Mouse (Mus musculus) midbrain, embryonic 14.5 days (tissue): ENCODE measurements around the gene Cadps2. TPM values are rescaled to one million over a fixed set of nuclear protein-coding genes. Genes with fewer than 3 reads are reported as not detected.
A peak's percentile ranks its signal among the peaks of the same experiment; 100 is the strongest.

ENCODE experiments used
- ATAC-seq: fragments of 200-750 bp; cut with Nextera tagmentation; 2 replicates; pipeline ENCODE4 v1.8.0; 2017; ENCODE audit warnings: moderate number of reproducible peaks, moderate library complexity; ENCODE audit not compliant: low FRiP score, low TSS enrichment
- DNase-seq: peaks from one replicate; pipeline ENCODE4 v3.0.0-alpha.2; 2015
- H3K27ac ChIP-seq: fragments of 300-500 bp; sonication (generic); replicated peaks from 2 replicates; pipeline ENCODE4 v1.5.1; 2014; ENCODE audit warnings: mild to moderate bottlenecking, low read depth, low read length, moderate library complexity
- H3K27me3 ChIP-seq: fragments of 300-500 bp; sonication (generic); 2 replicates; pipeline ENCODE4 v1.6.1; 2014; ENCODE audit warnings: low read length, control low read depth, mixed read lengths; ENCODE audit not compliant: control insufficient read depth, insufficient read depth
- H3K36me3 ChIP-seq: fragments of 300-500 bp; sonication (generic); 2 replicates; pipeline ENCODE4 v1.6.1; 2014; ENCODE audit warnings: low read length, control low read depth; ENCODE audit not compliant: control insufficient read depth, insufficient read depth
- H3K4me1 ChIP-seq: fragments of 300-500 bp; sonication (generic); 2 replicates; pipeline ENCODE4 v1.6.1; 2014; ENCODE audit warnings: mild to moderate bottlenecking, antibody characterized with exemption, low read length, control low read depth; ENCODE audit not compliant: control insufficient read depth, insufficient read depth
- H3K4me2 ChIP-seq: fragments of 300-500 bp; sonication (generic); 2 replicates; pipeline ENCODE4 v1.6.1; 2014; ENCODE audit warnings: mild to moderate bottlenecking, low read length, moderate library complexity
- H3K4me3 ChIP-seq: fragments of 300-500 bp; sonication (generic); replicated peaks from 2 replicates; pipeline ENCODE4 v1.5.1; 2014; ENCODE audit warnings: low read depth, low read length
- H3K9ac ChIP-seq: fragments of 300-500 bp; sonication (generic); replicated peaks from 2 replicates; pipeline ENCODE4 v1.6.1; 2014; ENCODE audit warnings: mild to moderate bottlenecking, low read length, moderate library complexity
- H3K9me3 ChIP-seq: fragments of 300-500 bp; sonication (generic); 2 replicates; pipeline ENCODE4 v1.6.1; 2016; ENCODE audit warnings: low read length, control low read depth, mixed read lengths; ENCODE audit not compliant: control insufficient read depth
- WGBS: fragments of 180-500 bp; shearing (Covaris S2); extraction: QIAGEN DNeasy Blood & Tissue Kit; methylation state at CpG from one replicate; pipeline ENCODE4 v1.1.7; 2014; 5-methylcytosine and 5-hydroxymethylcytosine counted together
- polyA plus RNA-seq: library from polyadenylated mRNA; unstranded; fragments of >200 nt; fragmentation: Nextera tagmentation; extraction: Ambion mirVana; gene quantifications from 2 replicates; pipeline ENCODE4 v1.2.1, GENCODE M21; 2014

Gene Cadps2
- polyA plus RNA-seq, 1 experiment from 2014 or later = 9.5 TPM

DNA sequence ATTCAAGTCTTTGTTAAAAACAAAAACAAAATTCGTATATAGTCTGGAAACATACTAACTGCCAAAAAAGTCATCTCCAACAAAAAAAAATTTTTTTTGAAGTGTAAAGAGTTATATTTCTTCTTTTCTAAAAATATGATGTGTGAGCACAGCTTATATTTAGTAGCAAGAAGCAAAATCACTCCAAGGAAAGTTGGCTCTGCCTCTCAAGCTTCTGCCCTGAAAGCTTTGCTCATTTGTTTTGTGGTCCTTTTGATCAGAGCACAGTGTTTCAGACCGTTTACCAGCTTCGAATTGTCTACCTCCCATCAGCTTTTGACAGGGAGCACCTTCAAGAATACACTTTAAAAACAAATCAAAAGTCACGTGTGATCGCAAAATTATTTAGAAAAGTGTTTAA lies 99.2 kb downstream of the Cadps2 start:
- H3K9ac ChIP-seq = no peak overlapping the region
- no peaks in the 10 kb centered on the region for H3K4me1 ChIP-seq
- 79% methylated on average over 5 of the region's 5 CpGs for WGBS
- ATAC-seq = no peak
- no peak overlapping the region for H3K4me2 ChIP-seq
- H3K4me3 ChIP-seq = no peak overlapping the region
- no peaks in the 10 kb centered on the region for H3K36me3 ChIP-seq
- no peak overlapping the region for H3K27ac ChIP-seq
- DNase-seq = no peak
- H3K9me3 ChIP-seq = 0 out of 2 replicates have a peak, but pooled peaks cover 2% of the 10 kb centered on the region
- no peaks in the 10 kb centered on the region for H3K27me3 ChIP-seq

DNA sequence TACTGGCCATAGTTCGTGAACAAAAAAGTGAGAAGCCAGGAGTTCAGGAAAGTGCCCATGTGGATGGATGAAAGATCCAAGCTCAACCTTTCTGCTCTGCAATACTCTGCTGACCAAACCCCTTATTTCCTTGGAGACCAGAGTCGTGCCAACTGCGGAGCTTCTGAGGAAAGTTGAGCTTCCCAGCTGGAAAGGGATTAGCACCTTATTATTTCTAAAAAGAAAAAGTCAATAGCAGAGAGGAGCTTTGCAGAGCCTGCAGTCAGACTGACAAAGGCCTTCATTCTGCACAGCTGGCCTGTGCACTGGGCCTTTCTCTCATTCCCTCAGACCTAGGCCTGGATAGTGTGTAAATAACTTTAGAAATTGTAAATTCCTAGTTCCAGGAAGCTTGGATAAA lies 106.5 kb downstream of the Cadps2 start:
- H3K27ac ChIP-seq = no peak overlapping the region
- no peak overlapping the region for H3K4me2 ChIP-seq
- DNase-seq (peak; percentile 37), ATAC-seq (peak; percentile 41; the same call in 1 of the 2 replicates)
- no peaks in the 10 kb centered on the region for H3K27me3 ChIP-seq
- WGBS = 6% methylated on average over 3 of the region's 3 CpGs
- H3K4me3 ChIP-seq = no peak overlapping the region
- peaks cover 4% of the 10 kb centered on the region; the same call in 1 of the 2 replicates for H3K4me1 ChIP-seq
- H3K36me3 ChIP-seq = no peaks in the 10 kb centered on the region
- no peaks in the 10 kb centered on the region for H3K9me3 ChIP-seq
- H3K9ac ChIP-seq = no peak overlapping the region

DNA sequence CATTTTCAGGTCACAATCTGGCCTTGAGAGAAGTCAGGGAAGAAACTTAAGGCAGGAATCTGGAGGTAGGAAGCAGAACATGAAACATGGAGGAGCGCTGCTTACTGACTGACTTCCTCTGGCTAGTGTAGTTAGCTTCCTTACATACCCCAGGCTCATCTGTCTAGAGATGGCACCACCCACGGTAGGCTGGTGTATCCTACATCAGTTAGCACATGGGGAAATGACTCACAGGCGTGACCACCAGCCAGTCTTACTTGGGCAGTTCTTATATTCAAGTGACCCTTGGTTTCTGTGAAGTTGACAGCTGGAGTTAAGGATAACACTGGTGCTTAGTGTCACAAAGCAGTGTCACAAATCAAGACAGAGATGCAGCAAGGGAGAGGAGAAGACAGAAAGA lies 110.6 kb downstream of the Cadps2 start:
- no peaks in the 10 kb centered on the region for H3K9me3 ChIP-seq
- H3K4me2 ChIP-seq = no peak overlapping the region
- H3K27me3 ChIP-seq = no peaks in the 10 kb centered on the region
- no peaks in the 10 kb centered on the region for H3K36me3 ChIP-seq
- H3K4me1 ChIP-seq = peaks cover 4% of the 10 kb centered on the region; the same call in 1 of the 2 replicates
- no peak overlapping the region for H3K27ac ChIP-seq
- no peak overlapping the region for H3K4me3 ChIP-seq
- no peak for ATAC-seq
- H3K9ac ChIP-seq = no peak overlapping the region
- WGBS = 80% methylated on average over 3 of the region's 3 CpGs
- no peak for DNase-seq

DNA sequence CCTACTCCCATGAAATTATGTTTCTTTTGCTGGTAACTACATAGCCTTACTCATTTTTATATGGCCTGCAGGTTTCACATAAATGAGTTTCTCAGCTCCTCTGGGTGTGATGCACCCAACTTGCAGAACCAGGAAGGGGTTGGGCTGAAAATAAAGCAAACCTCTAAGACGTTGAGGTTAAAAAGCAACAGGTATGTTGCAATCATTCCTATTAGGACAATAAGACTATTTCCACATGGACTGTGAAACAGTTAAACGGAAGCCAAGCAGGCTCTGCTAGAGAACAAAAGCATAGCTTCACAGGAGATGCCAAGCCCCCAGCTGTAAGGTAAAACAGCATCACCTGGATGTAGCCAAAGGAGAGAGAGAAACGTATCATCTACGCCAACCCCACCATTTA lies 115.5 kb downstream of the Cadps2 start:
- no peak overlapping the region for H3K4me2 ChIP-seq
- WGBS = 90% methylated on average over 4 of the region's 4 CpGs
- H3K36me3 ChIP-seq = no peaks in the 10 kb centered on the region
- no peak overlapping the region for H3K27ac ChIP-seq
- H3K9me3 ChIP-seq = no peaks in the 10 kb centered on the region
- H3K27me3 ChIP-seq = no peaks in the 10 kb centered on the region
- ATAC-seq (no peak), DNase-seq (no peak)
- H3K4me3 ChIP-seq = no peak overlapping the region
- no peak overlapping the region for H3K9ac ChIP-seq
- H3K4me1 ChIP-seq = no peaks in the 10 kb centered on the region

DNA sequence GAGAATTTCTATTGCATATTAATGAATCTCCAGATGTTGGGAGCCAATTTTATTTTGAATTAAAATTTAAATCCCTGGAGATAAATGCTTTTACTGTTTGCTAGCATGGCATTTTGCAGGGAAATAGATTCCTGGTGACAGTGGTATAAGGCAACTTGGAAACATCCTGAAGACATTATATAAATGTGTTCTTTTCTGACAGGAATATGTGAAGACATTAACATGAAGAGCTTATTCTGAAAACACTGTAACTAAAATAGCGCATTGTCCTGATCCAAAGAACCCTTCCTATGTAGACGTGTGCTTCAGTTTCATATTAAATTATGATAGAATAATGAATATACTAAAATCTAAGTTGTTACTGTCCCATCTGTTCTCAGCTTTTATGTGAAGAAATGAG lies 118.8 kb downstream of the Cadps2 start:
- Histone ChIP-seq H3K36me3 (no peaks in the 10 kb centered on the region), H3K9ac (no peak overlapping the region), H3K9me3 (no peaks in the 10 kb centered on the region), H3K27me3 (no peaks in the 10 kb centered on the region), H3K4me1 (no peaks in the 10 kb centered on the region), H3K27ac (no peak overlapping the region), H3K4me2 (no peak overlapping the region), H3K4me3 (no peak overlapping the region)
- DNase-seq = no peak
- WGBS = 96% methylated on average over 2 of the region's 2 CpGs
- no peak for ATAC-seq

DNA sequence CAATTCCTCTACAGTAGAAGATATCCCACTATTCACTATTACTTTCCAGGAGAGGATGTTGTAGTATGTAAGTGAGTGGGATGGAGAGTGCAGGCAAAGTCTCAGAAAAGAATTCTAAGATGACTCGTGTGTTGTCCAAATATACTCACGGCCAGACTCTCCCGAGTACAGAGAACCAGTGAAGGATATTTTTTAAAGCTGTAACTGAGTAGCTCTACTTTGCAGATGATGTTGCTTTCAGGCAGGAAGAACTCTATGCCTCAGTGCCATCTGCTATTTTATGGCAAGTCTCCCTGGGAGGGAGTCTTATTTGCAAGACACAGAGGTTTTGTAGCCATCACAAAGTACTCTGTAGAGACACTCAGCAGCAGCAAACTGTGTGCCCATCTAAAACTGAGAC lies 131.7 kb downstream of the Cadps2 start:
- DNase-seq (no peak), ATAC-seq (no peak)
- Histone ChIP-seq H3K4me3 (no peak overlapping the region), H3K27me3 (no peaks in the 10 kb centered on the region), H3K36me3 (no peaks in the 10 kb centered on the region), H3K4me1 (no peaks in the 10 kb centered on the region), H3K9me3 (no peaks in the 10 kb centered on the region), H3K4me2 (no peak overlapping the region), H3K9ac (no peak overlapping the region), H3K27ac (no peak overlapping the region)
- 81% methylated on average over 3 of the region's 3 CpGs for WGBS

DNA sequence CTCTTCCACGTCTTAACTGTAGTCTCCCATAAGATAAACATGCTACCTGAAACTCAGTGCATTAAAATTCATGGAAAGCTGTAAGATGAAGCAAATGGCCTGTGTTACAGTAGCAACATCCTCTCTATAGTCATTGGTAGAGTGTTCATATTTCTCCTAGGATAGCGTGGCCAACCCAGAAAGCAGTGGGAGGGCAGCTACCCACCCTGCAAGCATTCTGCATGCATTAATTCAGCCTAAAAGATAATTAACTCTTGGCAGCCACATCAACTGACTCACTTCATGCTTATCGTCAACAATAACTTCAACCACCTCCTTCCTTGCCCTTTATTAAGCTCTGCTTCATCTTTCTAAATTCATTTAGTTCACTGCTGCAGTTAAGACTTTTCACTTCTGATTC lies 138.3 kb downstream of the Cadps2 start:
- Histone ChIP-seq H3K27ac (no peak overlapping the region), H3K9ac (no peak overlapping the region), H3K4me1 (no peaks in the 10 kb centered on the region), H3K4me2 (no peak overlapping the region), H3K27me3 (no peaks in the 10 kb centered on the region), H3K9me3 (no peaks in the 10 kb centered on the region), H3K36me3 (no peaks in the 10 kb centered on the region), H3K4me3 (no peak overlapping the region)
- no peak for DNase-seq
- ATAC-seq = no peak
- WGBS = 75% methylated on average over 3 of the region's 3 CpGs

DNA sequence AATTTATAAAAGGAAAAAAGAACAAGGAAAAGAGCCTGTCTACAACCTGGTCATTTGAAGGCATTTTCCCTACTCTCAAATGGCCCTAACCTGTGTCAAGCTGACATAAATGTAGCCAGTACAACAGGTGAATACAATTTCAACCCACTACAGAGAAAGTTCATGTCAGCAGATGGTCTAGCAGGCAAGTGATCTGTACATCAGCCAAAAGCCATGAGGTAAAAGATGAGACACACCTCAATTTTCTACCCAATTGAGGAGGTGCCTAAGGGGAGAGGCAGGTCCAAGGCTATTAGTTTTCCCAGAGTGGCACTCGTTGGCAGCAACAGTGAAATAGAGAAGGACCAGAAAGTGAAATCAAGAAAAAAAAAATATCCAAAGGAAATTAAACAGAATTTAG lies 161.0 kb downstream of the Cadps2 start:
- Histone ChIP-seq H3K4me3 (no peak overlapping the region), H3K4me1 (no peaks in the 10 kb centered on the region), H3K27me3 (no peaks in the 10 kb centered on the region), H3K4me2 (no peak overlapping the region), H3K9ac (no peak overlapping the region), H3K36me3 (no peaks in the 10 kb centered on the region), H3K9me3 (no peaks in the 10 kb centered on the region), H3K27ac (no peak overlapping the region)
- no peak for DNase-seq
- WGBS = 70% methylated on average over 1 of the region's 1 CpGs
- ATAC-seq = no peak

DNA sequence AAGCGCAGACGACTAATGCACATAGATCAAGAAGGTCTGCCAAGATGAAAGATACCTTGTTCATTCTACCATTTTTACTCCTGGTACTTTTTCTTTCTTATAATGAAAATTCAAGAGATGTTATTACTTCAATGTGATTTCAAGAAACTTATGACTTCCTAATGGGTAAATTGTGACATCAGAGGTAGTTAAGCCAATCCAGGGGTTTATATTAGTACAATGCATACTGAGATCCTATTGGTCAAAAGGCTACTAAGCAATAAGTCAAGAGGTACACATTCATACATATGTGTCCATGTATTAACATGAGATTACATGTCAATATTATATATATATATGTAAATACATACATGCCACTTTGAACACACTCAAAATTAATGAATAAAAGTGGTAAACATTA lies 184.2 kb downstream of the Cadps2 start, which contains the start of gene Rnf148:
Gene Rnf148 (minus strand): TSS at position 101 of the 400 bp plus-strand sequence.
- 77% methylated on average over 2 of the region's 2 CpGs for WGBS

More for the DNA sequence above, 184.2 kb downstream of the Cadps2 start, which contains the start of gene Rnf148:
- no peak within 1 kb of the TSS for H3K4me2 ChIP-seq
- no peaks in the 10 kb centered on the region for H3K9me3 ChIP-seq
- no peak within 1 kb of the TSS for H3K9ac ChIP-seq
- no peaks in the 10 kb centered on the region for H3K36me3 ChIP-seq
- ATAC-seq = no peak
- no peak for DNase-seq
- H3K4me1 ChIP-seq = no peaks in the 10 kb centered on the region
- no peak within 1 kb of the TSS for H3K27ac ChIP-seq
- no peaks in the 10 kb centered on the region for H3K27me3 ChIP-seq
- no peak within 1 kb of the TSS for H3K4me3 ChIP-seq
